Mouse (Mus musculus) CH12.LX (cell line): ENCODE measurements at regions not wholly inside any gene's neighbourhood (a gene's known extent, or its start where the extent isn't known, plus 50 kb on each side); places are given as distances from the start of the nearest gene placed in this dataset.

Source experiments
- CHD1 ChIP-seq: IDR thresholded peaks from 2 replicates; pipeline ENCODE4 v1.6.1; 2012; ENCODE audit warnings: low read depth, low read length, improper control_type of control experiment, inconsistent platforms
- CTCF ChIP-seq, 2 experiments: IDR thresholded peaks in 1 of 2; conservative IDR thresholded peaks in 1 of 2; 2 replicates each; pipeline ENCODE4 v1.5.1; 2011 to 2012; ENCODE audit warnings: low read depth in 2 of 2, low read length in 2 of 2, improper control_type of control experiment in 1 of 2, inconsistent platforms in 1 of 2, mild to moderate bottlenecking in 1 of 2, moderate library complexity in 1 of 2
- ELF1 ChIP-seq: IDR thresholded peaks from 2 replicates; pipeline ENCODE4 v1.6.1; 2014; ENCODE audit warnings: low read depth, mild to moderate bottlenecking, inconsistent platforms, low read length, improper control_type of control experiment
- MAFK ChIP-seq: IDR thresholded peaks from 2 replicates; pipeline ENCODE4 v1.6.1; 2011; ENCODE audit warnings: low read length, improper control_type of control experiment; ENCODE audit not compliant: insufficient replicate concordance
- NRF1 ChIP-seq: IDR thresholded peaks from 2 replicates; pipeline ENCODE4 v1.6.1; 2014; ENCODE audit warnings: low read depth, mild to moderate bottlenecking, inconsistent platforms, low read length, improper control_type of control experiment, moderate library complexity
- POLR2A ChIP-seq: IDR thresholded peaks from 2 replicates; pipeline ENCODE4 v1.6.1; 2011; ENCODE audit warnings: low read depth, mild to moderate bottlenecking, improper control_type of control experiment, low read length
- POLR2AphosphoS2 ChIP-seq: IDR thresholded peaks from 2 replicates; pipeline ENCODE4 v1.6.1; 2011; ENCODE audit warnings: low read depth, low read length, improper control_type of control experiment
- SMC3 ChIP-seq: IDR thresholded peaks from 2 replicates; pipeline ENCODE4 v1.6.1; 2011; ENCODE audit warnings: low read depth, low read length, improper control_type of control experiment

DNA sequence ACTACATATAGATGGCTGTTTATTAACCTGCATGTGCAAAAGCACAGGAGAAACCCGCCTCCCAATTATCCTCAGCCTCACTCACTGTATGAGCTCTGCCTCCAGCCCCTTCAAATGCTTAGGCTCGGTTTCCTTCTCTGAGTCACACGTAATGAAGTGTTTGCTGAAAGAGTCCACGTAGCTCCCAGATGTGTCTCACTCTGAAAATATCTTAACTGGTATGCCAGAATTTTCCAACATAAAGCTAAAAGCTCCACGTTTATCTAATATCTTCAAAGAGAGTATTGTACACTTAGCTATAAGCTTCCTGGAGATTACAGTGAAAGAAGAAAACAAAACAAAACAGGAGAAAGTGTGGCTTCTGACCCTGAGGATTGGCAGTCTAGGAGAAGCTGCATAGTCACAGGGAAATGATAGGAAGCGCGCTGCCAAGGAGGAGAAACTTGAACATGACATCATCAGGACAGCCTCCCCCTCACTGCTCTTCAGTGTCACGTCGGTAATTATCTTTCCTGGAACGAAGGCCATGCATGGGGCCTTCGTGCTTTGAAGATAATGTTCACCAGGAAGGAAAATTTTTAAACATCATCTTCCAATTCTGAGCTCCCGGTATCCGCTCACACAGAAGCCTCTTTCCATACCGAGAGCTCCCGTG is 108.3 kb upstream of the L3mbtl4 start:
- no peak for TF ChIP-seq NRF1
- no peak for TF ChIP-seq CTCF (conservative IDR thresholded peaks at IDR 0.05 in 1 of 2, IDR thresholded peaks at IDR 0.05 in 1 of 2; ENCODE audit: low read depth in 2 of 2, low read length in 2 of 2)
- TF ChIP-seq SMC3, result no peak
- TF ChIP-seq POLR2A, result no peak
- TF ChIP-seq CHD1, result no peak
- TF ChIP-seq ELF1, result no peak
- TF ChIP-seq MAFK, result no peak
- TF ChIP-seq POLR2AphosphoS2, result no peak
